Mouse (Mus musculus): Measurements from ENCODE around the gene Lad1. TPM values are rescaled to one million over a fixed set of nuclear protein-coding genes. Genes with fewer than 3 reads are reported as not detected.

Gene Lad1
- 0.86 TPM for polyA plus RNA-seq (2017; shearing (Covaris generic))

GRCm38 (mm10) chr1:135818481-135819086 is at the start of gene Lad1:
TSS of gene Lad1 (plus strand) at chr1:135818598.

DNA sequence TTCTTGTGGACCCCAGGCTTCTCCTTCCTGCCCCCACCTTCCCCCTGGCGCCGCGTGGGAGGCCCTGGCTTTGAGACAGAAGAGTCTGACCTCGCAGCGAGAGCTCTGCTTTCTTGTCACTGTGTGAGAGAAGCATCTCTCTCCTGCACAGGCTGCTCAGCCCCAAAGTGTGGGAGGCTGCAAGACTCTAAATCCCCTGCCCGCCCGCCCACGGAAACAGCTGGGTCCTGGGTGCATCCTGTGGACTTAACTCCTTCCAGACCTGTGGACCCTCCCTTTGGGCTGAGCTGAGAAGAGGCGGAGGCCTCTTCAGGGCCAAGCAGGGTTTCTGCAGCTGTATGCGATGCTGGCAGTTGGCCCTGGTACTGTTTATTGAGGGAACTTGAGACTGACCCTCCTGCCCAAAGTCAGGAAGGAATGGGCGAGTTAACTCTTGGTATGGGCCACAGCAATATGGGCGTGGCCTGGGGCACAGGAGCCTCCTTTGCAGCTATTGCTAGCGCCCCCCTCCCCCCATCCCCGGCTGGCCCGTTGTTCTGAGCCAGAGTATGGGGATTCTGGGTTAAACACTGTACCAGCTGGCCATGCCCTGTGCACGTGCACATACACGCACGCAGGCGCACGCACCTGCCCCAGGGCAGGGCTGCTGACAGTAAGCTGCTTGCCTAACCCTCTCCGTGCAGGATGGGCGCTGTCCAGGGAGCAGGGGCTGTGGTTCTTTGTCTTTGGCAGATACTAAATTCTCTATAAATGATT is 39.4 kb upstream of the Lad1 start, which contains the start of gene Tnni1:
Gene Tnni1, plus strand, starts transcription at position 655 of the 756 bp plus-strand sequence.

DNA sequence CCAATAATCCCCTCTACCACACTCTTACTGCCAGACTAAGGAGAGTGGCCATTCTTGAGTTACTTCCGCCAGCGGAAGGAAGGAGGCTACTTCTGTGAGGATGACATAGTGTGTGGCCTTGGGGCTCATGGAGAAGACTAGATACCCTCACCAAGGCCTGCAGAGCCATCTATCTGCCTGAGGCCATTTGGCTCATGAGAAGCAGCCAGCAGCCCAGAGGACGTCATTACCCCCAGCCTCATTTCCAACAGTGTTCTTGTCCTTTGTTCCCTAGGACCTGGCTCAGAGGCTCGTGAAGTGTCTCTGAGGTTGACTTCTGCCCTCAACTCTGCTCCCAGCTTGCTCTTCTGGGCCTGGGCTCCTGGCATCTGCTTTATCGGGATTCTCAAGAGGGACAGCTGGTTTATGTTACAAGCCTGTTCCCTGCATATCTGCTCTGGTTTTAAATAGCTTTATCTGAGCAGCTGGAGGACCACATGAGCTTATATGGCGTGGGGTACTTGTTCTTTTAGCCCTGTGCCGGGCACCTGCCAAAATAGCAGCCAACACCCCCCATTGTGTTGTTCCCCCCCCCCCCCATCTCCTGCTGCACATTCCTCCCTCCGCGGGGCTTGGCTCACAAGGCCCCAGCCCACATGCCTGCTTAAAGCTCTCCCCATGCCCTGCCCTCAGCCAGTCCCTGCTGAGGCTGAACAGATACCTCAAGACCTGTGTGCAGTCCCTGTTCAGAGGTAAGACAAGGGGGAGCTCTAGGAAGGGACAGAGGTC is 17.5 kb downstream of the Lad1 start, which contains the start of gene Tnnt2:
Gene Tnnt2, plus strand, starts transcription at position 639 of the 768 bp plus-strand sequence.

Other genes starting within 250 kb of the Lad1 start
- gene Nav1, start 211.3 kb upstream of the Lad1 start, polyA plus RNA-seq (2017; shearing (Covaris generic)) = 0.04 TPM
- 308 TPM for gene Csrp1, start 98.5 kb upstream of the Lad1 start, polyA plus RNA-seq (2017; shearing (Covaris generic))
- gene Phlda3, start 52.5 kb upstream of the Lad1 start, polyA plus RNA-seq (2017; shearing (Covaris generic)) = 0.24 TPM
- gene Tnni1, start 39.2 kb upstream of the Lad1 start, polyA plus RNA-seq (2017; shearing (Covaris generic)) = not detected
- gene Tnnt2, start 17.8 kb downstream of the Lad1 start, polyA plus RNA-seq (2017; shearing (Covaris generic)) = not detected
- not detected for gene Pkp1, start 100.6 kb downstream of the Lad1 start, polyA plus RNA-seq (2017; shearing (Covaris generic))
- gene Igfn1, start 187.7 kb downstream of the Lad1 start, polyA plus RNA-seq (2017; shearing (Covaris generic)) = not detected
- gene Tmem9, start 189.6 kb downstream of the Lad1 start, polyA plus RNA-seq (2017; shearing (Covaris generic)) = 27.7 TPM
- gene Ascl5, start 232.2 kb downstream of the Lad1 start, polyA plus RNA-seq (2017; shearing (Covaris generic)) = not detected
- not detected for gene Cacna1s, start 234.2 kb downstream of the Lad1 start, polyA plus RNA-seq (2017; shearing (Covaris generic))